Mouse (Mus musculus): ENCODE measurements around the gene Pcnx2.

Gene Pcnx2

DNA sequence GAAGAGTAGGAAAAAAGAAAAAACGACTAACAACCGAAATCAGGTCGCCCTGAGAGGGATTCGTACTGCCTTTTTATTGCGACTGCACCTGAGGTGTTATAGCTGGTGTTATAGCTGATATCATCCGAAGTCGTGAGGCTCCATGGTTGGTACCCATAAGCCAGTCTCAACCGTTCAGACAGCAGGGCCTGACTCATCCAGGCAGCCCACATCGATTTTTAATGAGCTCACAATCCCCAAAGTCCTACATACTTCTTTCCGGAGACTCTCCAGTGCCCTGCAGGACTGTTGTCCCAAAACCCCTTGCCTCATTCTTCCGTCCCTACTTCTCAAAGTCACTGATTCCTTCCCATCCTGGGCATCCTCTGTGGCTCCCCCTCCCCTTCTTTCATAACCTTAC, 729 bp downstream of the Pcnx2 start:
- no peak for DNase-seq (ENCODE audit: low read depth)

- DNase-seq (ENCODE audit: low read depth): no peak
Observed at GRCm38 (mm10) chr8:125889920-125890319, 8.2 kb downstream of the Pcnx2 start.

GRCm38 (mm10) chr8:125887549-125887948, 10.6 kb downstream of the Pcnx2 start:
- no peak for DNase-seq (ENCODE audit: low read depth)

- no peak for DNase-seq (ENCODE audit: low read depth)
Observed at GRCm38 (mm10) chr8:125880447-125880846, 17.7 kb downstream of the Pcnx2 start.

GRCm38 (mm10) chr8:125873250-125873534, 24.9 kb downstream of the Pcnx2 start:
- no peak for DNase-seq (ENCODE audit: low read depth)

DNA sequence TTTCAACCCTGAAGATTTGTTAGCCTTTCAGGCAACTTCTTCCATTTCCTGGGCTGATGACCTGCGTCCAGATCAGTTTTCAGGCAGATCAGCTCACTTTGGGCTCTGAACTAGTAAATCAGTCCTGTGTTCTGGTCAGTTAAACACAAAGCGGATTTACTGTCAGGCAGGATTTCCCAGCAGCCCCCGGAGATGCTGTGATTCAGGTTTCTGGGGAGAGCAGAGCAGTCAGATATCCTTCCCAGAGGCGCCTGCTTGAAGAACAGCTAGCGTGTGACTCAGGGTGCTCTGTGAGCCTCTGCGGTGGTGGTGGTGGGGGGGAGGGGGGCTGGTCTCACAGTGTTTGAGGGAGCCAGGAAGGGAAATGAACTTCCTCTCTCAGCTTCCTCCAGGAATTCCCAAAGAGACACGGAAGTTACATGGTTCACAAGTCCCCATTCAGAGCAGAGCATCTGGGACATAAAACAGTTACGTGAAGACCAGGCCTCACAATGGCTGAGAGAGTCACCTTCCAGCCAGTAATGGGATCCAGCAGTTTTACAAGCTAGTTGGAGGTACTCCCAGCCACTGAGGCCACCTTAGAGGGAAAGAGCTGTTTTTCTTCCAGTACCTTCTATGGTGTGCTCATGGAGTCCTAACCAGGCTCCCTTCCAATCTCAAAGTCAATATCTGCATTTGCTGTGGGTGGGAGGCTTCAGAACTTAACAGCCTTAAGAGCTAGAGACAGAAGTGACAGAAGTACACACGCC, 25.4 kb downstream of the Pcnx2 start:
- DNase-seq (ENCODE audit: low read depth): no peak

DNA sequence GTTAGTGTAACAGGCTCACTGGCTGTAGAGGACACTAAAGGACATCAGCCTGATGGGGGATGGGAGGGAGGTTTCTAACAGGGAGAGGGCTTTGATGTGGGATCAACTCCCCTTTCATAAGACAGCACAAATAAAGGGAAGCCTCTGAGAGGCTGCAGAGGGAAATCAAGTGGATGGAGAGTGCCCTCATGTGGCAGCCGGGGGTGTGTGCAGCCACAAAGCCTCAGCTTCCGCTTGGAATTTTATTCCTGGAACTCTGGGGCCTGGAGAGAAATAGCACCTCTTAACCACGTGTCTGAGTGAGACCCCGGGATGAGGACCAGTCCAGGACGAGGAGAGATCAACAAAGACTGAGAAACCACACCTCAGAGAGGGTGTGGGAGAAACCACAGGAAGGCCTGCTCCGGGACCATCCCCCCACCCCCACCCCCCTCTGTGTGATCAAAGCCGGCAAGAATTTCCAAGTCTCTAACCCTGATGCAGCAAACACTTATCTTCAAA, 27.2 kb downstream of the Pcnx2 start:
- DNase-seq (ENCODE audit: low read depth): peak; percentile 31

DNA sequence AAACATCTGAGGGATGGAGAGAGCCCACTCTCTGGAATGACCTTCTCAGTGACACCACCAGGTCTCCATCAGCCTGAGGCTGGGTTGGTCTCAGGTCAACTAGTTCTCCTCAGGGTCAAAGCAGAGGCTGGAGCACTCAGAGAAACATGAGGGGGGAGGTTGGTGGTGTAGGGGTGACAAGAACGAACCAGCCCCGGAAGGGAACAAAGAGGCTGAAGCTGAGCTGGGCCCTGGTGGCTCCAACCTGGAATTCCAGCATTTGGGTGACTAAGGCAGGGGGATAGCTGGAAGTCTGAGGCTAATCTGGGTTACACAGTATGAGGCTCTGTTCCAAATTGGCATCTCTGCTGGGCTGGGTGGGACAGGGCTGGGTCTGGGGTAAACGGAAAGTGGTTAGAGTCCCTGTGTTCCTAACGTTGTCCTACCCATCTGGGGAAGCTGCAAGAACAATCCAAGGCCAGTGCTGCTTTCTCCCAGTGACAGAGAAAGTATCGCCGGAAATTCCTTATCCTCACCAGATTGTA, 27.9 kb downstream of the Pcnx2 start:
- no peak for DNase-seq (ENCODE audit: low read depth)

- DNase-seq (ENCODE audit: low read depth): no peak
Observed at GRCm38 (mm10) chr8:125869739-125870138, 28.4 kb downstream of the Pcnx2 start.

- no peak for DNase-seq (ENCODE audit: low read depth)
Observed at GRCm38 (mm10) chr8:125868552-125868951, 29.6 kb downstream of the Pcnx2 start.

GRCm38 (mm10) chr8:125866125-125866524, 32.0 kb downstream of the Pcnx2 start:
- no peak for DNase-seq (ENCODE audit: low read depth)

DNA sequence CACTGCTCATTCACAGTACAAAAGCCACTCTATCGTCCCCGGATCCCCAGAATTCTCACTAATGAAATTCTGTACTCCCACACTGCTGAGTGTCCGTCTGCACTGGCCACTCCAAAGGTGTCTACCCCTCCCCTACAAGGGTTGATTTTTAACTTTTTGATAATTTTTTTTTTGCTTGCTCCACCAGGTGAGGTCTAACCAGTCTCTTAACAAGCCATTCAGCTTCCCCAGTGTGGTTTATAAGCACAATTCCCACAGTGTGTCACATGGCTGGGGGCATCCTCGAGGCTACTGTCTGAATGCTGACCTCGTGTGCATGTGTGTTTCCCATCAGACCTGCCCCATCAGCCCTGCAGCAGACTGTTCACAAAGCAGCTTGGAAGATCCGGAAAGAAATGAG, 40.9 kb downstream of the Pcnx2 start:
- DNase-seq (ENCODE audit: low read depth): no peak

DNA sequence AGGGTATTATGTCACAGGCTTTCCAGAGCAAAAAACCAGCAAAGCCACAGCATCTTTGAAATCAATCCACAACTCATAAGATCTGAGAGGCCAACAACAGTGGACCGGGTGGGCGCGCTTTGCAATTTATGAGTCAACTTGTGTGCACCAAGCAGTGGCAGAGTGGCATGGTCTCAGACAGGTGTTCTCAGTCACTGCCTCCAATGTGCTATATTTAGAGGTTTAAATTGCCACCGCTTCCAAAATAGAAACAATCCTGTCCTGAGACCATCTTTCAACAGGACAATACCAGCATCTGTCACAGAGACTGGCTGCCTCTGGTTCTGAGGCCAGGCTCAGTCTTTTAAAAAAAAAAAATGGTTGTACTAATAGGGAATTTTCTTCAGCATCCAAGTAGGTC, 42.0 kb downstream of the Pcnx2 start:
- DNase-seq (ENCODE audit: low read depth): no peak

- DNase-seq (ENCODE audit: low read depth): no peak
Observed at GRCm38 (mm10) chr8:125854379-125854778, 43.7 kb downstream of the Pcnx2 start.

DNA sequence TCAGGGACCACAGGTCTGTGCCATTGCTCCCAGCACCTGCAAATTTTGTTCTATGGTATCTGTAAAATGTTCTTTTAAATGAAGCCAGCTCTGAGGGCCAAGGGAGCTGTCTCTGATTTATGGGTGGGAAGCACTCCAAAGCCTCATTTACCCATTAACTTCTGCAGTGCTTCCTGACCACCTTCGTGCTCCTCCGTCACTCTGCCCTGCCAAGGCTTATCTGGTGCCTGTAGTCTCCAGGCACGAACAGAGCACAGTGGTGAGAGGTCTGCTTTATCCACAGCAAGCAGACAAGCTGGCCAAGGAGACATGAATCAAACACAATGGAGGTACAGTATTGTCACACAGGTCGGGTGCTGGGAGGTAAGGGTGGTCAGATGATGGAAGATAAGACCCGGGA, 44.8 kb downstream of the Pcnx2 start:
- no peak for DNase-seq (ENCODE audit: low read depth)

GRCm38 (mm10) chr8:125849181-125849580, 48.9 kb downstream of the Pcnx2 start:
- DNase-seq (ENCODE audit: low read depth): no peak

GRCm38 (mm10) chr8:125847842-125848241, 50.3 kb downstream of the Pcnx2 start:
- DNase-seq (ENCODE audit: low read depth): no peak

DNA sequence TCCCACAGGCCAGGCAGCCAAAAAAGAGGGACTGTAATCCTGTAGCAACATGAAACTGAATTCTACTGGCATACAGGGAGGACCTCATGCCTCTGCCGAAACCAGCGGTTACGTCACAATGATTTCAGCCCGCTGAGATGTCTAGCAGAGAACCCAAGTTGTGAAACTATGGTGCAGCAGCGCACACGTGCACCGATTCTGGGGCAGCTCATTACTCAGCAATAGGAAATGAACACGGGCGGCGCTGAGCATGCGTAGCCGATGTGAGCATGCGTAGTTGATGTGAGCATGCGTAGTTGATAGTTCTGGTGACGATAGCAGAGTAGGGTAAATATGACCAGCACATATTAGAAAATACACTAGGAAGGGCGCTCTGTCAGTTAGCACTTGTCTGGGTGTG, 52.8 kb downstream of the Pcnx2 start:
- no peak for DNase-seq (ENCODE audit: low read depth)

DNA sequence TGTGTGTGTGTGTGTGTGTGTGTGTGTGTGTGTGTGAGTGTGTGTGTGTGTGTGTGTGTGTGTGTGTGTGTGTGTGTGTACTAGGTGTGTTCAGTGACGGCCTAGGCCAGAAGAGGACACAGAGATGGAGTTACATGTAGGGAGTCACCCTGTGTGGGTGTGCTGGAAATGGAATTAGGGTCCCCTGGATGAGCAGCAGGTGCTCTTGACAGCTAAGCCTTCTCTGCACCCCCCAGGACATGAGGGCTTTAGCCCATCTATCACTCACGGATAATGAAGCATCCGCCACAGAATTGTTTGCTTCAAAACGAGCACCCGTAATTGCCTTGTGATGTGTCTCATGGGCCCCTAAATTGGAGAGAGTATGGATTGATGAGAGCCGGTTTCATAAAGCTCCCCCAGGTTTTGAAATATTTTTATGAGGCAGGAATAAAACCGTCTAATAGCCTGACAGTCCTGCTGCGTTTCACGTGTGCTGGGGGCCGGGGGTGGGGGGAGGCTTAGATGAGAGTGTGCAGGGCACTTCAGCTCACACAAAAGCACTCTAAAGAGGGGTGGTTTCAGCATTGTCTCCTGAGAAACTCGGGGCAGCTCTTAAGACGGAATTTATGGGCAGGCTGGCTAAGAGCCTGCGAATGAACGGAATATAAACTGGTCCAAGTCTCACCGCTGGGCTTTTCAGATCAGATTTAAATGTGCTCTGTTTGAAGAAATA, 54.8 kb downstream of the Pcnx2 start:
- no peak for DNase-seq (ENCODE audit: low read depth)

- DNase-seq (ENCODE audit: low read depth): no peak
Observed at GRCm38 (mm10) chr8:125842158-125842557, 56.0 kb downstream of the Pcnx2 start.

DNA sequence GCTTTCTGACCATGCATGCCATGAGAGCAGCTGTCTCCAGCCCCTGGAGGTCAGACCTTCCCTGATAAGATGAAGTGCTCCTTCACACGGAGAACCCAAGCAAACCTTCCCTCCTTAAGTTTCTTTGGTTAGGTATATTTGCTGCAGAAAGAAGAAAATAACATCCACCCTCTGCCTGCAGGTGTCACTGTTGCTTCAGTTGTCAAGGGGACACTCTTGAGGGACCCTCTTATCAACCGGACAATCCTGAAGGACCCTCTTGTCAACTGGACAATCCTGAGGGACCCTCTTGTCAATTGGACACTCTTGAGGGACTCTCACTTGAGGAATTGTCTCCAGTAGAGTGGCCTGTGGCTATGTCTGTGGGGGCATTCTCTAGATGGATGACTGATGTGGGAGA, 73.4 kb downstream of the Pcnx2 start:
- no peak for DNase-seq (ENCODE audit: low read depth)

- no peak for DNase-seq (ENCODE audit: low read depth)
Observed at GRCm38 (mm10) chr8:125823719-125824118, 74.4 kb downstream of the Pcnx2 start.

GRCm38 (mm10) chr8:125822065-125822464, 76.1 kb downstream of the Pcnx2 start:
- no peak for DNase-seq (ENCODE audit: low read depth)

DNA sequence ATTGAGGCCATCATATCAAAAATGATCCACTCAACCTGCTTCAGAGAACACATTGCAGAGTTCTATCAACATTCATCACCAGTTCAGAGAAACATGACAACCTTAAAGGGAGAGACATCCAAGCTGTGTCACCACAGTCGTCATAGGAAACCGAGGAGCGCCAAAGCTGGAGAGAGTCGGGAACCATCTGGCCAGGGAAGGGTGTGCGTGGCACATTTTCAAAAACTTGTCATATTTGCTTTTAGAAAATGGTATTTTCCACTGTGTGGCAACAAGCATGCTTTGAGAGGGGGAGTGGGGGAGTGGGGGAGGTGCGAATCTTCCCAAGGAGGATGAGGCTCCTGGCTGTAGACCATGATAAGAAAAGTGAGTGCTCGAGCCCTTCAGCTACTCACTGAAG, 78.3 kb downstream of the Pcnx2 start:
- no peak for DNase-seq (ENCODE audit: low read depth)

All from c-Kit-positive CD71-negative TER-119-negative erythroid progenitor cells, embryonic 14.5 days (primary cell).